Mouse (Mus musculus): ENCODE results near the gene Bcl6. TPM values are rescaled to one million over a fixed set of nuclear protein-coding genes. Genes with fewer than 3 reads are reported as not detected.

Gene Bcl6
- polyA plus RNA-seq, 1 experiment = 13.1 TPM

- Histone ChIP-seq H3K4me1 (ENCODE audit: control insufficient read depth, insufficient read depth, low read length) (0 out of 2 replicates have a peak, but pooled peaks cover 8% of the 10 kb centered on the region), H3K27ac (ENCODE audit: insufficient read depth, low read length) (no peak overlapping the region), H3K4me3 (ENCODE audit: insufficient read depth, low read length) (no peak overlapping the region)
- TF ChIP-seq POLR2A (IDR thresholded peaks at IDR 0.05; ENCODE audit: low read depth, low read length) (no peak), CTCF (IDR thresholded peaks at IDR 0.05; ENCODE audit: borderline replicate concordance, insufficient read depth, low read length) (no peak)
These were observed 10.2 kb downstream of the Bcl6 start for GRCm38 (mm10) chr16:23978495-23978894.

- 0 out of 2 replicates have a peak, but pooled peaks cover 7% of the 10 kb centered on the region for H3K4me1 ChIP-seq (ENCODE audit: control insufficient read depth, insufficient read depth, low read length)
- H3K27ac ChIP-seq (ENCODE audit: insufficient read depth, low read length) = no peak overlapping the region
- no peak for TF ChIP-seq POLR2A (IDR thresholded peaks at IDR 0.05; ENCODE audit: low read depth, low read length)
- H3K4me3 ChIP-seq (ENCODE audit: insufficient read depth, low read length) = no peak overlapping the region
These were observed 10.9 kb downstream of the Bcl6 start for GRCm38 (mm10) chr16:23977732-23978131.

- TF ChIP-seq POLR2A (IDR thresholded peaks at IDR 0.05; ENCODE audit: low read depth, low read length) (no peak), CTCF (IDR thresholded peaks at IDR 0.05; ENCODE audit: borderline replicate concordance, insufficient read depth, low read length) (no peak)
- Histone ChIP-seq H3K4me1 (ENCODE audit: control insufficient read depth, insufficient read depth, low read length) (0 out of 2 replicates have a peak, but pooled peaks cover 7% of the 10 kb centered on the region), H3K4me3 (ENCODE audit: insufficient read depth, low read length) (no peak overlapping the region), H3K27ac (ENCODE audit: insufficient read depth, low read length) (no peak overlapping the region)
These were observed 12.5 kb downstream of the Bcl6 start for GRCm38 (mm10) chr16:23976196-23976595.

- Histone ChIP-seq H3K4me3 (ENCODE audit: insufficient read depth, low read length) (no peak overlapping the region), H3K27ac (ENCODE audit: insufficient read depth, low read length) (no peak overlapping the region), H3K4me1 (ENCODE audit: control insufficient read depth, insufficient read depth, low read length) (no peaks in the 10 kb centered on the region)
- TF ChIP-seq POLR2A (IDR thresholded peaks at IDR 0.05; ENCODE audit: low read depth, low read length) (no peak), CTCF (IDR thresholded peaks at IDR 0.05; ENCODE audit: borderline replicate concordance, insufficient read depth, low read length) (no peak)
These were observed 14.9 kb downstream of the Bcl6 start for GRCm38 (mm10) chr16:23973635-23974367.

GRCm38 (mm10) chr16:23972901-23973300 is 15.8 kb downstream of the Bcl6 start:
- H3K27ac ChIP-seq (ENCODE audit: insufficient read depth, low read length) = no peak overlapping the region
- no peak overlapping the region for H3K4me3 ChIP-seq (ENCODE audit: insufficient read depth, low read length)
- TF ChIP-seq POLR2A (IDR thresholded peaks at IDR 0.05; ENCODE audit: low read depth, low read length) = no peak
- no peak for TF ChIP-seq CTCF (IDR thresholded peaks at IDR 0.05; ENCODE audit: borderline replicate concordance, insufficient read depth, low read length)
- H3K4me1 ChIP-seq (ENCODE audit: control insufficient read depth, insufficient read depth, low read length) = no peaks in the 10 kb centered on the region

- Histone ChIP-seq H3K4me1 (ENCODE audit: control insufficient read depth, insufficient read depth, low read length) (no peaks in the 10 kb centered on the region), H3K4me3 (ENCODE audit: insufficient read depth, low read length) (no peak overlapping the region), H3K27ac (ENCODE audit: insufficient read depth, low read length) (no peak overlapping the region)
- TF ChIP-seq CTCF (IDR thresholded peaks at IDR 0.05; ENCODE audit: borderline replicate concordance, insufficient read depth, low read length) (no peak), POLR2A (IDR thresholded peaks at IDR 0.05; ENCODE audit: low read depth, low read length) (no peak)
These were observed 16.4 kb downstream of the Bcl6 start for GRCm38 (mm10) chr16:23972126-23972740.

GRCm38 (mm10) chr16:23969919-23970318 is 18.7 kb downstream of the Bcl6 start:
- H3K4me1 ChIP-seq (ENCODE audit: control insufficient read depth, insufficient read depth, low read length) = no peaks in the 10 kb centered on the region
- no peak overlapping the region for H3K27ac ChIP-seq (ENCODE audit: insufficient read depth, low read length)
- TF ChIP-seq CTCF (IDR thresholded peaks at IDR 0.05; ENCODE audit: borderline replicate concordance, insufficient read depth, low read length) (no peak), POLR2A (IDR thresholded peaks at IDR 0.05; ENCODE audit: low read depth, low read length) (no peak)
- no peak overlapping the region for H3K4me3 ChIP-seq (ENCODE audit: insufficient read depth, low read length)

- Histone ChIP-seq H3K4me3 (ENCODE audit: insufficient read depth, low read length) (no peak overlapping the region), H3K27ac (ENCODE audit: insufficient read depth, low read length) (peak overlapping the region; percentile 52; the same call in 1 of the 2 replicates), H3K4me1 (ENCODE audit: control insufficient read depth, insufficient read depth, low read length) (no peaks in the 10 kb centered on the region)
- TF ChIP-seq CTCF (IDR thresholded peaks at IDR 0.05; ENCODE audit: borderline replicate concordance, insufficient read depth, low read length) (no peak), POLR2A (IDR thresholded peaks at IDR 0.05; ENCODE audit: low read depth, low read length) (no peak)
These were observed 19.8 kb downstream of the Bcl6 start for GRCm38 (mm10) chr16:23968888-23969287.

GRCm38 (mm10) chr16:23967301-23967700 is 21.4 kb downstream of the Bcl6 start:
- Histone ChIP-seq H3K4me3 (ENCODE audit: insufficient read depth, low read length) (no peak overlapping the region), H3K27ac (ENCODE audit: insufficient read depth, low read length) (no peak overlapping the region), H3K4me1 (ENCODE audit: control insufficient read depth, insufficient read depth, low read length) (no peaks in the 10 kb centered on the region)
- TF ChIP-seq POLR2A (IDR thresholded peaks at IDR 0.05; ENCODE audit: low read depth, low read length) = no peak
- peak; percentile 18; the same call in 1 of the 2 replicates for TF ChIP-seq CTCF (IDR thresholded peaks at IDR 0.05; ENCODE audit: borderline replicate concordance, insufficient read depth, low read length)

GRCm38 (mm10) chr16:23966066-23966465 is 22.6 kb downstream of the Bcl6 start:
- Histone ChIP-seq H3K4me3 (ENCODE audit: insufficient read depth, low read length) (no peak overlapping the region), H3K4me1 (ENCODE audit: control insufficient read depth, insufficient read depth, low read length) (no peaks in the 10 kb centered on the region), H3K27ac (ENCODE audit: insufficient read depth, low read length) (no peak overlapping the region)
- TF ChIP-seq CTCF (IDR thresholded peaks at IDR 0.05; ENCODE audit: borderline replicate concordance, insufficient read depth, low read length) (no peak), POLR2A (IDR thresholded peaks at IDR 0.05; ENCODE audit: low read depth, low read length) (no peak)

All from embryonic fibroblast, embryonic 13.5 days (primary cell).